Mouse (Mus musculus) thymus, adult 2 months (tissue): ENCODE results near the gene Eya4. TPM values are rescaled to one million over a fixed set of nuclear protein-coding genes. Genes with fewer than 3 reads are reported as not detected.

ENCODE experiments used
- DNase-seq: peaks from one replicate; pipeline ENCODE4 v3.0.0; 2021
- H3K27ac ChIP-seq: fragments of 200-500 bp; 2 replicates; pipeline ENCODE4 v1.5.1; 2012; ENCODE audit warnings: low read length, control low read depth; ENCODE audit not compliant: control insufficient read depth, insufficient read depth
- H3K27me3 ChIP-seq: fragments of 200-500 bp; 2 replicates; pipeline ENCODE4 v1.6.1; 2012; ENCODE audit warnings: mild to moderate bottlenecking, low read length, moderate library complexity, mixed read lengths; ENCODE audit not compliant: control insufficient read depth, insufficient read depth
- H3K36me3 ChIP-seq: fragments of 200-500 bp; 2 replicates; pipeline ENCODE4 v1.6.1; 2012; ENCODE audit warnings: mild to moderate bottlenecking, low read length, moderate library complexity; ENCODE audit not compliant: control insufficient read depth, insufficient read depth
- H3K4me1 ChIP-seq: fragments of 200-500 bp; replicated peaks from 2 replicates; pipeline ENCODE4 v1.6.1; 2012; ENCODE audit warnings: low read length; ENCODE audit not compliant: control insufficient read depth, insufficient read depth
- H3K4me3 ChIP-seq: fragments of 200-500 bp; 2 replicates; pipeline ENCODE4 v1.5.1; 2012; ENCODE audit warnings: mild to moderate bottlenecking, low read length, control low read depth, moderate library complexity; ENCODE audit not compliant: control insufficient read depth, insufficient read depth
- CTCF ChIP-seq: fragments of 200-500 bp; IDR thresholded peaks from 2 replicates; pipeline ENCODE4 v1.5.1; 2012; ENCODE audit warnings: mild to moderate bottlenecking, control low read depth, low read length, moderate library complexity, borderline replicate concordance; ENCODE audit not compliant: control insufficient read depth, poor library complexity, insufficient read depth; ENCODE audit errors: extremely low read depth
- POLR2A ChIP-seq: fragments of 200-500 bp; IDR thresholded peaks from 2 replicates; pipeline ENCODE4 v1.6.1; 2012; ENCODE audit warnings: mild to moderate bottlenecking, low read length, control low read depth, moderate library complexity; ENCODE audit not compliant: control insufficient read depth, poor library complexity, insufficient read depth; ENCODE audit errors: extremely low read depth
- WGBS: fragments of 180-500 bp; shearing (Covaris S2); methylation state at CpG from one replicate; pipeline ENCODE4 v1.1.7; 2018; 5-methylcytosine and 5-hydroxymethylcytosine counted together
- polyA plus RNA-seq: library from polyadenylated mRNA; depleted of rRNA; stranded (reverse); fragments of >200 nt; gene quantifications from 2 replicates; pipeline ENCODE4 v1.2.3, GENCODE M21; 2012

Gene Eya4
- polyA plus RNA-seq, 1 experiment, result 3.3 TPM

DNA sequence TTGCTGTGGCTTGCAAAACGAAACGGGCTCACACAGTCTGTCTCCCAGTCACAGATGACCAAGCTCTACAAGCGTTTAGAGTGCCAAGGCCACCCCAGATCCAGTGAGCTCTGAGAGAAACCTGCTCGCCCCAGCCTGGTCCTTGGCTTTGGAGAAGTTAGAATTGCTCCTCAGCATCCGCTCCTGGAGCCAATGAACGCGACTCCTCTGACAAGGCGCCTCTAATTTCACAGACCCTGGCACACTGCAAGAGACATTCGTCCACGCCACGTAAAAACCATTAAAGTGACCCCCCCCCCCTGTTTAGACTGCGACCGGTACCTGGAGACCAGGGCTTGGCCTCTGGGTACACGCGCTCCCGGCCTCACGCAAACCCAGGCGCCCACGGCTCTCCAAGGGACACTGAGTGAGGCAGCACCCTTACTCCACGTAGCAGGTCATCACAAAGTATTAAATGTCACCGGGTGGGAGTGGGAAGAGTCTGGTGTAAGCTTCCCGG, 1.6 kb downstream of the Eya4 start:
- peak overlapping the region; percentile 31 for H3K4me3 ChIP-seq
- no peak for TF ChIP-seq POLR2A
- no peak for TF ChIP-seq CTCF
- no peaks in the 10 kb centered on the region; the same call in 1 of the 2 replicates for H3K27me3 ChIP-seq
- H3K4me1 ChIP-seq, result no peaks in the 10 kb centered on the region
- H3K36me3 ChIP-seq, result no peaks in the 10 kb centered on the region
- WGBS, result 5% methylated on average over 22 of the region's 22 CpGs
- H3K27ac ChIP-seq, result no peak overlapping the region
- DNase-seq, result no peak

- WGBS, result 8% methylated on average over 34 of the region's 34 CpGs
- Histone ChIP-seq H3K4me1 (no peaks in the 10 kb centered on the region), H3K36me3 (no peaks in the 10 kb centered on the region), H3K27ac (no peak overlapping the region), H3K27me3 (no peaks in the 10 kb centered on the region; the same call in 1 of the 2 replicates), H3K4me3 (no peak overlapping the region; the same call in 1 of the 2 replicates)
- no peak for TF ChIP-seq POLR2A
- no peak for TF ChIP-seq CTCF
- no peak for DNase-seq
Measured at GRCm38 (mm10) chr10:23348101-23348892, 2.3 kb downstream of the Eya4 start.

GRCm38 (mm10) chr10:23337250-23337649, 13.3 kb downstream of the Eya4 start:
- no peak overlapping the region for H3K27ac ChIP-seq
- WGBS, result 16% methylated on average over 1 of the region's 1 CpGs
- no peaks in the 10 kb centered on the region for H3K4me1 ChIP-seq
- no peak for DNase-seq
- H3K27me3 ChIP-seq, result no peaks in the 10 kb centered on the region
- H3K4me3 ChIP-seq, result no peak overlapping the region
- no peak for TF ChIP-seq CTCF
- no peak for TF ChIP-seq POLR2A
- H3K36me3 ChIP-seq, result no peaks in the 10 kb centered on the region

- H3K27me3 ChIP-seq, result no peaks in the 10 kb centered on the region
- H3K27ac ChIP-seq, result no peak overlapping the region
- no peak overlapping the region for H3K4me3 ChIP-seq
- 80% methylated on average over 5 of the region's 5 CpGs for WGBS
- DNase-seq, result no peak
- no peaks in the 10 kb centered on the region for H3K36me3 ChIP-seq
- no peaks in the 10 kb centered on the region for H3K4me1 ChIP-seq
- TF ChIP-seq CTCF (no peak), POLR2A (no peak)
Measured at GRCm38 (mm10) chr10:23332768-23333167, 17.8 kb downstream of the Eya4 start.

DNA sequence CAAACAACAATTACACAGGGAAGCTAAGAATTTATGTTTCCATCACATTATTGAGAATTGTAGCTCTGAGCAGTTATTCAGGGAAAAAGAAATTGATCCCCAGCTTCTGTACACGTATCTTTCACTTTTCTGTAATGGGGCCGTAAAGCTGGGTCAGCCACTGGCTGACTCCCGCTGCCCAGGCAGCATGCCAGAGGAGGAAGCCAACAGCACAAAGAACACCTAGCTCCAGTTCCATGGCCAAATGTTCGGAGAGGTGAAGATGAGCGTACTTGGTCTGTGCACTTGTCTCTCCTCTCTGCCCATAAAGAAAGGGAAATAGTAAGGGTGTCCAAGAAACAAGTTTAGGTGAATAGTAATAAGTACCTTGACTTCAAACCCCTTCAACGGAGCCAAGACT, 22.9 kb downstream of the Eya4 start:
- TF ChIP-seq POLR2A (no peak), CTCF (no peak)

DNA sequence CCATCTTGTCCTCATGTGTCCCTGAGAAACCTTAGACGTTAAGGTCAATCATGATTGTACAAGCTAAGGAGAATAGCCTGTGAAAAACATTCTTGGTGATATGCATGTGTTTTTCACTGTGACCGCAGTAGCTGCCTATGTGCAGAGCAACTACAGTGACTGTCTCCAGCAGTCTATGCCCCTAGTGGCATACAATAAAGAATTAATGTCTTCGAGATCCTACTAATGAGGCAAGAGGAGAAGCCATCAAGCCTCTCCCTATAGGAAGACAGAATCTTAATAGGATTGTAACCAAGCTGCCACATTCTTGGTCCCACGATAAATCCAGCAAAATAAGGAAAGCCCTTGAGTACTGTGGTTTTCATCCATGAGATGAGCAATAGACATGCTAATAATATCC, 28.3 kb downstream of the Eya4 start:
- WGBS, result 87% methylated on average over 4 of the region's 4 CpGs
- H3K4me1 ChIP-seq, result no peaks in the 10 kb centered on the region
- no peak for DNase-seq
- no peaks in the 10 kb centered on the region for H3K27me3 ChIP-seq
- TF ChIP-seq CTCF (no peak), POLR2A (no peak)
- no peaks in the 10 kb centered on the region for H3K36me3 ChIP-seq
- no peak overlapping the region for H3K4me3 ChIP-seq
- H3K27ac ChIP-seq, result no peak overlapping the region

More for the DNA sequence above, 22.9 kb downstream of the Eya4 start:
- no peaks in the 10 kb centered on the region for H3K4me1 ChIP-seq
- no peaks in the 10 kb centered on the region for H3K27me3 ChIP-seq
- H3K36me3 ChIP-seq, result no peaks in the 10 kb centered on the region
- no peak for DNase-seq
- WGBS, result 92% methylated on average over 6 of the region's 6 CpGs
- H3K4me3 ChIP-seq, result no peak overlapping the region
- H3K27ac ChIP-seq, result no peak overlapping the region
